Mouse (Mus musculus) megakaryocyte, embryonic 14.5 days (primary cell): ENCODE results near the gene Inafm2.

Source experiments
- FLI1 ChIP-seq: IDR thresholded peaks from 2 replicates; pipeline ENCODE4 v1.6.1; 2012; ENCODE audit warnings: low read length, inconsistent platforms, mixed read lengths
- GATA1 ChIP-seq: IDR thresholded peaks from 3 replicates; pipeline ENCODE4 v1.6.1; 2012; ENCODE audit warnings: mixed read lengths, low read length, inconsistent platforms, borderline replicate concordance

DNA sequence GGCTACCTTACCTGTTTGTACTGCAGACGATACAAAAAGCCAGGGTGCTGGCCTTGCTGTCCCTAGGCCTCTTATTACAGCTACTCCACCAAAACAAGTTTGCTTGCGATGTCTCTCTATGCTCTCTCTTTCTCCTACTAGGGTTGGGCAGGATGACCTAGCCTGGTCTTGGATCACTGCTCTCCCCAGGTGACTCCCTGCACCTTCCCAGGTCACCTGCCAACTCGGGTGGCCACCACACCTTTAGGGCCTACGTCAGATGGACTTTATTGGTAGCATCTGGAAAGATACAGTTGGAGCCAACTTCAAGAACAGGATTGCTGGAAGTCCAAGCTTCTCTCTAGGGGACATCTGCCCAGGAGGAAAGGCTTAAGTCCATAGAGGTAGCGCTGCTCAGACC is 19.3 kb downstream of the Inafm2 start:
- TF ChIP-seq GATA1 (no peak), FLI1 (no peak)
